Mouse (Mus musculus) thymus, adult 2 months (tissue): ENCODE results near the gene Gm20388. TPM values are rescaled to one million over a fixed set of nuclear protein-coding genes. Genes with fewer than 3 reads are reported as not detected.
"Not testable (repeated sequence)": the region's sequence is repeated elsewhere in the genome, so short reads cannot be mapped to it uniquely, and the experiment has no call there.

Experiments used
- DNase-seq: peaks from one replicate; pipeline ENCODE4 v3.0.0; 2021
- H3K27ac ChIP-seq: fragments of 200-500 bp; 2 replicates; pipeline ENCODE4 v1.5.1; 2012; ENCODE audit warnings: low read length, control low read depth; ENCODE audit not compliant: control insufficient read depth, insufficient read depth
- H3K27me3 ChIP-seq: fragments of 200-500 bp; 2 replicates; pipeline ENCODE4 v1.6.1; 2012; ENCODE audit warnings: mild to moderate bottlenecking, low read length, moderate library complexity, mixed read lengths; ENCODE audit not compliant: control insufficient read depth, insufficient read depth
- H3K36me3 ChIP-seq: fragments of 200-500 bp; 2 replicates; pipeline ENCODE4 v1.6.1; 2012; ENCODE audit warnings: mild to moderate bottlenecking, low read length, moderate library complexity; ENCODE audit not compliant: control insufficient read depth, insufficient read depth
- H3K4me1 ChIP-seq: fragments of 200-500 bp; replicated peaks from 2 replicates; pipeline ENCODE4 v1.6.1; 2012; ENCODE audit warnings: low read length; ENCODE audit not compliant: control insufficient read depth, insufficient read depth
- H3K4me3 ChIP-seq: fragments of 200-500 bp; 2 replicates; pipeline ENCODE4 v1.5.1; 2012; ENCODE audit warnings: mild to moderate bottlenecking, low read length, control low read depth, moderate library complexity; ENCODE audit not compliant: control insufficient read depth, insufficient read depth
- CTCF ChIP-seq: fragments of 200-500 bp; IDR thresholded peaks from 2 replicates; pipeline ENCODE4 v1.5.1; 2012; ENCODE audit warnings: mild to moderate bottlenecking, control low read depth, low read length, moderate library complexity, borderline replicate concordance; ENCODE audit not compliant: control insufficient read depth, poor library complexity, insufficient read depth; ENCODE audit errors: extremely low read depth
- POLR2A ChIP-seq: fragments of 200-500 bp; IDR thresholded peaks from 2 replicates; pipeline ENCODE4 v1.6.1; 2012; ENCODE audit warnings: mild to moderate bottlenecking, low read length, control low read depth, moderate library complexity; ENCODE audit not compliant: control insufficient read depth, poor library complexity, insufficient read depth; ENCODE audit errors: extremely low read depth
- WGBS: fragments of 180-500 bp; shearing (Covaris S2); methylation state at CpG from one replicate; pipeline ENCODE4 v1.1.7; 2018; 5-methylcytosine and 5-hydroxymethylcytosine counted together
- polyA plus RNA-seq: library from polyadenylated mRNA; depleted of rRNA; stranded (reverse); fragments of >200 nt; gene quantifications from 2 replicates; pipeline ENCODE4 v1.2.3, GENCODE M21; 2012

Gm20388 gene
- polyA plus RNA-seq, 1 experiment, result 103 TPM

- 3% methylated on average over 59 of the region's 59 CpGs for WGBS
Observed at GRCm38 (mm10) chr8:123224278-123225266, 3313.9 kb downstream of the Gm20388 start, which contains the start of gene Cdk10. Cdk10 (plus strand) TSS chr8:123224842.

GRCm38 (mm10) chr8:123228416-123228815, 3317.8 kb downstream of the Gm20388 start:
- TF ChIP-seq CTCF (no peak), POLR2A (no peak)
- Histone ChIP-seq H3K4me3 (no peak overlapping the region), H3K27me3 (no peaks in the 10 kb centered on the region), H3K27ac (no peak overlapping the region), H3K36me3 (no peaks in the 10 kb centered on the region), H3K4me1 (peaks cover 7% of the 10 kb centered on the region)
- DNase-seq, result no peak
- 89% methylated on average over 1 of the region's 1 CpGs for WGBS

More at GRCm38 (mm10) chr8:123224278-123225266, 3313.9 kb downstream of the Gm20388 start, which contains the start of gene Cdk10:
- TF ChIP-seq POLR2A, result peak; percentile 70
- 0 out of 2 replicates have a peak, but pooled peaks have one; percentile 17 for TF ChIP-seq CTCF
- Histone ChIP-seq H3K27me3 (no peaks in the 10 kb centered on the region), H3K4me3 (peak within 1 kb of the TSS; percentile 70), H3K36me3 (no peaks in the 10 kb centered on the region), H3K4me1 (peaks cover 7% of the 10 kb centered on the region), H3K27ac (0 out of 2 replicates have a peak within 1 kb of the TSS, but pooled peaks have one; percentile 15)
- DNase-seq, result peak; percentile 89

- DNase-seq, H3K27ac ChIP-seq, H3K27me3 ChIP-seq, H3K4me3 ChIP-seq, H3K4me1 ChIP-seq, H3K36me3 ChIP-seq: not testable (repeated sequence)
- 88% methylated on average over 11 of the region's 11 CpGs for WGBS
Observed at GRCm38 (mm10) chr8:123230326-123230725, 3319.7 kb downstream of the Gm20388 start.

GRCm38 (mm10) chr8:123231742-123232141, 3321.1 kb downstream of the Gm20388 start:
- Histone ChIP-seq H3K4me1 (peaks cover 15% of the 10 kb centered on the region), H3K36me3 (no peaks in the 10 kb centered on the region), H3K4me3 (no peak overlapping the region), H3K27ac (no peak overlapping the region), H3K27me3 (no peaks in the 10 kb centered on the region)
- no peak for DNase-seq
- TF ChIP-seq POLR2A (no peak), CTCF (no peak)
- 87% methylated on average over 5 of the region's 5 CpGs for WGBS

- Histone ChIP-seq H3K4me3 (no peak overlapping the region), H3K36me3 (no peaks in the 10 kb centered on the region), H3K27me3 (no peaks in the 10 kb centered on the region), H3K4me1 (peaks cover 15% of the 10 kb centered on the region), H3K27ac (no peak overlapping the region)
- no peak for DNase-seq
- TF ChIP-seq CTCF (no peak), POLR2A (no peak)
- WGBS, result 80% methylated on average over 7 of the region's 7 CpGs
Observed at GRCm38 (mm10) chr8:123232553-123232952, 3321.9 kb downstream of the Gm20388 start.

GRCm38 (mm10) chr8:123233300-123233699, 3322.7 kb downstream of the Gm20388 start:
- no peak for TF ChIP-seq POLR2A
- TF ChIP-seq CTCF, result no peak
- Histone ChIP-seq H3K36me3 (no peaks in the 10 kb centered on the region), H3K27ac (no peak overlapping the region), H3K27me3 (no peaks in the 10 kb centered on the region), H3K4me1 (peaks cover 15% of the 10 kb centered on the region), H3K4me3 (no peak overlapping the region)
- WGBS, result 84% methylated on average over 13 of the region's 13 CpGs
- DNase-seq, result no peak
